Mouse (Mus musculus) ES-E14 (cell line): ENCODE measurements around the gene Dctn2.

ENCODE experiments used
- CHD2 ChIP-seq: IDR thresholded peaks from 2 replicates; pipeline ENCODE4 v1.6.1; 2014; ENCODE audit warnings: mild to moderate bottlenecking, low read depth, low read length, inconsistent platforms
- HCFC1 ChIP-seq: IDR thresholded peaks from 2 replicates; pipeline ENCODE4 v1.6.1; 2012; ENCODE audit warnings: low read length, inconsistent platforms, borderline replicate concordance; ENCODE audit not compliant: insufficient read depth
- MAFK ChIP-seq: IDR thresholded peaks from 2 replicates; pipeline ENCODE4 v1.6.1; 2014; ENCODE audit warnings: mild to moderate bottlenecking, low read depth, low read length, inconsistent platforms; ENCODE audit not compliant: insufficient read depth
- ZC3H11A ChIP-seq: IDR thresholded peaks from 2 replicates; pipeline ENCODE4 v1.6.1; 2012; ENCODE audit warnings: low read depth, mild to moderate bottlenecking, inconsistent platforms, low read length, borderline replicate concordance

DNA sequence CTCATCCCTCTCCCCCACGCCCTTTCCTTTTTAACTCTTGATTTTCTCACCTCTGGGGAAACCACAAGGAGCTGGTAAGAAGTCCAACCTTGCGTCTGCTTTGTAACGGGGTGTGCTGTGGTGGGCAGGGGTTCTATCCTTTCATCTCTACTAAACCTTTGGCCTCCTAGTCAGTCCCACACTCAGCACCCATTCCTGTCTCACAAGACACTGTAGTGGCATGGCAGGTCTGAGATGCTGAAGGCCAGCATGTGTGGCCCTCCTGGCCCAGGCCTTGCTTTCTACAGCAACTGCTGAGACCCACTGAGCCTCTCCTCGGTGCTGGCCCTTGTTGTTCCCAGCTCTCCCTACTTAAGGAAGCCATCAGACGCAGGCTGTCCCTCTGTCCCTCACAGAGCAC, 6.2 kb downstream of the Dctn2 start:
- TF ChIP-seq ZC3H11A (no peak), HCFC1 (no peak), CHD2 (no peak), MAFK (no peak)
